Comparison of ENCODE assay signal across 36 mouse cellular contexts in the genomic region with DNA sequence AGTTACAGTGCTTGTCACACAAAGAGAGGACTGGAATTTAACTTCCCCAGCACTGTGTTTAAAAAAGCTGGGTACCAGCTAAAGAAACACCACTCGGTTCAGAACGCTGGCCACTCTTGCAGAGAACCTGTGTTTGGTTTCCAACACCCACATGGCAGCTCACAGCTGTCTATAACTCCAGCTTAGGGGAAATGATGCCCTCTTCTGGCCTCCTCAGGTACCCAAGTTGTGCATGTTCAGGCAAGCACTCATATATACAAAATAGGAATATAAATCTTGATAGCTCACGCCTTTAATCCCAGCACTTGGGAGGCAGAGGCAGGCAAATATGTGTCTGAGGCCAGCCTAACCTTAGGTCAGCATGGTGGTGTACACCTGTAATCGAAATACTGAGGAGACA. TPM values are rescaled to one million over a fixed set of nuclear protein-coding genes. Genes with fewer than 3 reads are reported as not detected.
DNase-seq lines count a peak whose midpoint lies in the region; ATAC-seq and TF ChIP-seq lines count a peak whose summit lies in the region.
"Had no signal": no experiment of that assay in that cellular context is flagged by ENCODE, and none has a peak within 500 bp of the region (broad histone marks: within the 10 kb centered on the region; RNA-seq: fewer than 3 reads in every experiment).

No protein-coding gene starts in this region.

- no peak for TF ChIP-seq CTCF in liver, adult 2 months (IDR thresholded peaks at IDR 0.05; ENCODE audit: low read depth, low read length)

- peaks cover 10% of the 10 kb centered on the region; the same call in 1 of the 2 replicates for H3K36me3 ChIP-seq in liver, adult 2 months (ENCODE audit: control insufficient read depth, insufficient read depth, low read length)
- H3K36me3 ChIP-seq in liver, embryonic 11.5 days (ENCODE audit: control insufficient read depth, insufficient read depth, low read length): peaks cover 6% of the 10 kb centered on the region; the same call in 1 of the 2 replicates
- H3K36me3 ChIP-seq: forebrain, embryonic 12.5 days; heart, embryonic 15.5 days; hindbrain, embryonic 12.5 days; intestine, embryonic 15.5 days; limb, embryonic 12.5 days had no signal

- DNase-seq in liver, adult 2 months (ENCODE audit: extremely low read depth, low read depth, low spot score): peak; percentile 28
- DNase-seq in liver, embryonic 11.5 days (ENCODE audit: low spot score): no peak
- DNase-seq in 416B (ENCODE audit: low read depth) (peak; percentile 48), ES-CJ7 (ENCODE audit: low read depth, low spot score) (peak; percentile 46)
- peak; percentile 35 for DNase-seq in naive thymus-derived CD4-positive, alpha-beta T cell, adult 2 months (ENCODE audit: low read depth)
- DNase-seq in frontal cortex, adult 2 months (ENCODE audit: extremely low spot score in 1 of 2, low spot score in 1 of 2): no peak
- no peak for DNase-seq in T-cell, adult 2 months (ENCODE audit: low spot score)
- DNase-seq: adrenal gland, adult 2 months; adrenal gland, postnatal 36 days; cerebellum, adult 2 months; cerebellum, postnatal 14 days; forebrain, postnatal 0 days; gastrocnemius, postnatal 25 days; heart, adult 11 months; heart, postnatal 36 days; kidney, adult 9 months; kidney, postnatal 10 days; layer of hippocampus, postnatal 36 days; lung, postnatal 4 days; midbrain, embryonic 14.5 days; right cerebral cortex, postnatal 4 days; thymus, postnatal 4 days had no signal

- WGBS in liver, adult 2 months: 83% methylated on average over 4 of the region's 4 CpGs
- 83% methylated on average over 4 of the region's 4 CpGs for WGBS in liver, embryonic 11.5 days

- no peaks in the 10 kb centered on the region for H3K27me3 ChIP-seq in liver, adult 2 months (ENCODE audit: control insufficient read depth, insufficient read depth, low read length)
- H3K27me3 ChIP-seq in liver, embryonic 11.5 days (replicated peaks; ENCODE audit: control insufficient read depth, insufficient read depth, low read length): no peaks in the 10 kb centered on the region
- H3K27me3 ChIP-seq: embryonic facial prominence, embryonic 15.5 days; intestine, embryonic 15.5 days; limb, embryonic 12.5 days; liver, embryonic 15.5 days; Patski had no signal

- TF ChIP-seq POLR2A in liver, adult 2 months (IDR thresholded peaks at IDR 0.05; ENCODE audit: extremely low read depth, insufficient read depth, low read length): no peak

- peaks cover 19% of the 10 kb centered on the region; the same call in 1 of the 2 replicates for H3K79me2 ChIP-seq in liver, adult 2 months (ENCODE audit: control insufficient read depth, insufficient read depth, low read length)

- no peak overlapping the region for H3K4me2 ChIP-seq in liver, embryonic 11.5 days
- H3K4me2 ChIP-seq: embryonic facial prominence, embryonic 15.5 days; forebrain, embryonic 12.5 days; heart, embryonic 15.5 days; hindbrain, embryonic 12.5 days; intestine, embryonic 15.5 days; limb, embryonic 12.5 days; liver, embryonic 15.5 days had no signal

- H3K4me3 ChIP-seq in liver, adult 2 months (ENCODE audit: insufficient read depth, low read depth, low read length): no peak overlapping the region
- no peak overlapping the region for H3K4me3 ChIP-seq in liver, embryonic 11.5 days (ENCODE audit: low read depth, low read length)
- H3K4me3 ChIP-seq: embryonic facial prominence, embryonic 10.5 days; embryonic facial prominence, embryonic 15.5 days; forebrain, embryonic 12.5 days; heart, embryonic 10.5 days; heart, embryonic 15.5 days; hindbrain, embryonic 12.5 days; intestine, embryonic 15.5 days; limb, embryonic 12.5 days; liver, embryonic 15.5 days; megakaryocyte, embryonic 14.5 days had no signal

- H3K27ac ChIP-seq in liver, adult 2 months (replicated peaks; ENCODE audit: insufficient read depth, low read depth, low read length): no peak overlapping the region
- no peak overlapping the region for H3K27ac ChIP-seq in liver, embryonic 11.5 days (ENCODE audit: low read depth, low read length)
- H3K27ac ChIP-seq: embryonic facial prominence, embryonic 10.5 days; embryonic facial prominence, embryonic 15.5 days; forebrain, embryonic 12.5 days; heart, embryonic 10.5 days; heart, embryonic 15.5 days; hindbrain, embryonic 12.5 days; hindbrain, postnatal 0 days; intestine, embryonic 15.5 days; limb, embryonic 12.5 days; liver, embryonic 15.5 days had no signal

- no peaks in the 10 kb centered on the region for H3K9me3 ChIP-seq in liver, embryonic 11.5 days (ENCODE audit: control insufficient read depth, low read length)
- H3K9me3 ChIP-seq: embryonic facial prominence, embryonic 10.5 days; embryonic facial prominence, embryonic 15.5 days; forebrain, embryonic 12.5 days; heart, embryonic 10.5 days; heart, embryonic 15.5 days; hindbrain, embryonic 12.5 days; intestine, embryonic 15.5 days; limb, embryonic 12.5 days; liver, embryonic 15.5 days had no signal

- ATAC-seq in liver, embryonic 11.5 days (replicated peaks; ENCODE audit: low FRiP score): no peak
- ATAC-seq: activated CD4-positive, CD25-positive, alpha-beta regulatory T cell, adult 4 months; CD4-positive, CD25-positive, alpha-beta regulatory T cell, adult 4 months; forebrain, postnatal 0 days; hindbrain, postnatal 0 days; intestine, embryonic 15.5 days; Patski had no signal

- H3K4me1 ChIP-seq in liver, adult 2 months (ENCODE audit: control insufficient read depth, insufficient read depth, low read length): peaks cover 5% of the 10 kb centered on the region
- H3K4me1 ChIP-seq in liver, embryonic 11.5 days (replicated peaks; ENCODE audit: control insufficient read depth, insufficient read depth, low read length): peaks cover 15% of the 10 kb centered on the region
- H3K4me1 ChIP-seq: embryonic facial prominence, embryonic 15.5 days; heart, embryonic 15.5 days; hindbrain, embryonic 12.5 days had no signal

- no peak overlapping the region for H3K9ac ChIP-seq in liver, adult 2 months (ENCODE audit: low read depth, low read length)
- H3K9ac ChIP-seq in liver, embryonic 11.5 days (ENCODE audit: low read depth, low read length): no peak overlapping the region
- H3K9ac ChIP-seq: embryonic facial prominence, embryonic 15.5 days; forebrain, embryonic 12.5 days; forebrain, postnatal 0 days; heart, embryonic 15.5 days; hindbrain, embryonic 12.5 days; intestine, embryonic 15.5 days; limb, embryonic 12.5 days; liver, embryonic 15.5 days had no signal

RNA-seq across cellular contexts. Expression of a gene that starts 21.4 kb away (rescaled TPM):
- total RNA-seq in liver, adult 2 months (2014; rRNA removed): 59.9 and 63.8 TPM in 2 replicates
- 41.9 and 46.5 TPM in 2 replicates for polyA plus RNA-seq in liver, adult 2 months (2012; rRNA removed)
- 233 and 240 TPM in 2 replicates for polyA plus RNA-seq in liver, embryonic 11.5 days (2014; fragmentation: Nextera tagmentation; extraction: Ambion mirVana)
- 146 and 148 TPM in 2 replicates for polyA plus RNA-seq in frontal cortex, adult 2 months (2012; rRNA removed)

RNA-seq across cellular contexts. Expression of a gene that starts 44.3 kb away (rescaled TPM):
- total RNA-seq in liver, adult 2 months (2014; rRNA removed): 0.09 and 1.1 TPM in 2 replicates
- 0.26 and 0.37 TPM in 2 replicates for polyA plus RNA-seq in liver, adult 2 months (2012; rRNA removed)
- polyA plus RNA-seq in liver, embryonic 11.5 days (2014; fragmentation: Nextera tagmentation; extraction: Ambion mirVana): 7.7 and 9.3 TPM in 2 replicates
- 294 and 326 TPM in 2 replicates for polyA plus RNA-seq in frontal cortex, adult 2 months (2012; rRNA removed)

RNA-seq across cellular contexts. Expression of a gene that starts 53.5 kb away (rescaled TPM):
- 13.2 and 14.1 TPM in 2 replicates for total RNA-seq in liver, adult 2 months (2014; rRNA removed)
- 19.3 and 19.5 TPM in 2 replicates for polyA plus RNA-seq in liver, adult 2 months (2012; rRNA removed)
- polyA plus RNA-seq in liver, embryonic 11.5 days (2014; fragmentation: Nextera tagmentation; extraction: Ambion mirVana): 8.2 and 10.0 TPM in 2 replicates
- 1.4 and 1.7 TPM in 2 replicates for polyA plus RNA-seq in frontal cortex, adult 2 months (2012; rRNA removed)

Comparison
In these comparisons a context has a peak if more than half of its experiments do, and no peak if none do; other contexts are left out.
1. DNase-seq: peak in liver, adult 2 months (single experiment), 416B (single experiment), ES-CJ7 (single experiment) and naive thymus-derived CD4-positive, alpha-beta T cell, adult 2 months (single experiment); none in liver, embryonic 11.5 days (single experiment), frontal cortex, adult 2 months (0 of 2) and T-cell, adult 2 months (single experiment).
2. RNA of a gene that starts 44.3 kb away (polyA plus RNA-seq): 294 to 326 TPM in frontal cortex, adult 2 months; 7.7 to 9.3 TPM in liver, embryonic 11.5 days and 0.26 to 0.37 TPM in liver, adult 2 months; every median in the first group is over 10 times any median in the second.